Mouse (Mus musculus) hindbrain, postnatal 0 days (tissue): ENCODE measurements around the gene Ttc7b. TPM values are rescaled to one million over a fixed set of nuclear protein-coding genes. Genes with fewer than 3 reads are reported as not detected.
A peak's percentile ranks its signal among the peaks of the same experiment; 100 is the strongest.

ENCODE experiments used
- ATAC-seq: fragments of 200-750 bp; cut with Nextera tagmentation; 2 replicates; pipeline ENCODE4 v1.8.0; 2017; ENCODE audit warnings: mild to moderate bottlenecking, moderate TSS enrichment, moderate library complexity
- DNase-seq: peaks from one replicate; pipeline ENCODE4 v3.0.0-alpha.2; 2015; ENCODE audit warnings: low spot score
- H3K27ac ChIP-seq: fragments of 300-500 bp; sonication (generic); 2 replicates; pipeline ENCODE4 v1.5.1; 2014; ENCODE audit warnings: mild to moderate bottlenecking
- H3K27me3 ChIP-seq: fragments of 300-500 bp; sonication (generic); 2 replicates; pipeline ENCODE4 v1.6.1; 2014; ENCODE audit warnings: low read length, mixed read lengths; ENCODE audit not compliant: insufficient read depth
- H3K36me3 ChIP-seq: fragments of 300-500 bp; sonication (generic); 2 replicates; pipeline ENCODE4 v1.6.1; 2014; ENCODE audit warnings: low read length, mixed read lengths; ENCODE audit not compliant: insufficient read depth
- H3K4me1 ChIP-seq: fragments of 300-500 bp; sonication (generic); 2 replicates; pipeline ENCODE4 v1.6.1; 2014; ENCODE audit warnings: antibody characterized with exemption, low read length, mixed read lengths; ENCODE audit not compliant: insufficient read depth
- H3K4me2 ChIP-seq: fragments of 300-500 bp; sonication (generic); 2 replicates; pipeline ENCODE4 v1.6.1; 2014; ENCODE audit warnings: low read depth, mild to moderate bottlenecking, low read length, moderate library complexity, mixed read lengths
- H3K4me3 ChIP-seq: fragments of 300-500 bp; sonication (generic); 2 replicates; pipeline ENCODE4 v1.5.1; 2014; ENCODE audit warnings: low read length
- H3K9ac ChIP-seq: fragments of 300-500 bp; sonication (generic); replicated peaks from 2 replicates; pipeline ENCODE4 v1.6.1; 2014; ENCODE audit warnings: mild to moderate bottlenecking, low read length, moderate library complexity, mixed read lengths
- H3K9me3 ChIP-seq: fragments of 300-500 bp; sonication (generic); 2 replicates; pipeline ENCODE4 v1.6.1; 2016; ENCODE audit warnings: low read length, mixed read lengths
- CTCF ChIP-seq: IDR thresholded peaks from 2 replicates; pipeline ENCODE4 v1.5.1; 2016; ENCODE audit warnings: antibody characterized with exemption, control low read depth, low read depth
- WGBS: fragments of 180-500 bp; shearing (Covaris S2); extraction: QIAGEN DNeasy Blood & Tissue Kit; methylation state at CpG from one replicate; pipeline ENCODE4 v1.1.7; 2014; 5-methylcytosine and 5-hydroxymethylcytosine counted together
- polyA plus RNA-seq: library from polyadenylated mRNA; unstranded; fragments of >200 nt; fragmentation: Nextera tagmentation; extraction: Ambion mirVana; gene quantifications from 2 replicates; pipeline ENCODE4 v1.2.1, GENCODE M21; 2015
- total RNA-seq: library from RNA; depleted of rRNA; stranded (reverse); fragments of >200 nt; gene quantifications from 2 replicates; pipeline ENCODE4 v1.2.3, GENCODE M21; 2014

Ttc7b gene
- total and polyA plus RNA-seq, 2 experiments from 2014 or later, result 8.6 to 51.2 TPM

DNA sequence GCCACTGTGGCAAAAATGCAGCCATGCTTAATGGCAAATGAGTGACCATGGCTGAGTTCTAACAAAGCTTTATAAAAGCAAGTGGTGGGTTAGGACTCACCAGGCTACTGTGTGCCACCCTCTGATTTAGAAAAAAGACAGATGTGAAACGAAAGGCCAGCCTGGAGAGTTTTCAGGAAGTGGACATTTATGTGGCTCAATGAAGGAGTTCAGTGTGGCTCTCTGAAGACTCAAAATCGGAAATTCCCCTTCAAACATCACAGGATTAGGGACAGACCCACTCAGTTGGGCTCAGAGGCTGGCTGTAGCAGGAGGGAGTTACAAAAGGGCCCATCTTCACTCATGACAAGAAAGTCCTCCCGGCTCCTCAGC, 243.1 kb downstream of the Ttc7b start:
- Histone ChIP-seq H3K9ac (no peak overlapping the region), H3K9me3 (no peaks in the 10 kb centered on the region), H3K27ac (peak overlapping the region; percentile 48; the same call in 1 of the 2 replicates), H3K36me3 (no peaks in the 10 kb centered on the region), H3K4me3 (no peak overlapping the region), H3K4me2 (no peak overlapping the region), H3K4me1 (peaks cover 21% of the 10 kb centered on the region), H3K27me3 (no peaks in the 10 kb centered on the region)
- 65% methylated on average over 3 of the region's 3 CpGs for WGBS
- ATAC-seq (no peak), DNase-seq (no peak)
- TF ChIP-seq CTCF, result no peak

DNA sequence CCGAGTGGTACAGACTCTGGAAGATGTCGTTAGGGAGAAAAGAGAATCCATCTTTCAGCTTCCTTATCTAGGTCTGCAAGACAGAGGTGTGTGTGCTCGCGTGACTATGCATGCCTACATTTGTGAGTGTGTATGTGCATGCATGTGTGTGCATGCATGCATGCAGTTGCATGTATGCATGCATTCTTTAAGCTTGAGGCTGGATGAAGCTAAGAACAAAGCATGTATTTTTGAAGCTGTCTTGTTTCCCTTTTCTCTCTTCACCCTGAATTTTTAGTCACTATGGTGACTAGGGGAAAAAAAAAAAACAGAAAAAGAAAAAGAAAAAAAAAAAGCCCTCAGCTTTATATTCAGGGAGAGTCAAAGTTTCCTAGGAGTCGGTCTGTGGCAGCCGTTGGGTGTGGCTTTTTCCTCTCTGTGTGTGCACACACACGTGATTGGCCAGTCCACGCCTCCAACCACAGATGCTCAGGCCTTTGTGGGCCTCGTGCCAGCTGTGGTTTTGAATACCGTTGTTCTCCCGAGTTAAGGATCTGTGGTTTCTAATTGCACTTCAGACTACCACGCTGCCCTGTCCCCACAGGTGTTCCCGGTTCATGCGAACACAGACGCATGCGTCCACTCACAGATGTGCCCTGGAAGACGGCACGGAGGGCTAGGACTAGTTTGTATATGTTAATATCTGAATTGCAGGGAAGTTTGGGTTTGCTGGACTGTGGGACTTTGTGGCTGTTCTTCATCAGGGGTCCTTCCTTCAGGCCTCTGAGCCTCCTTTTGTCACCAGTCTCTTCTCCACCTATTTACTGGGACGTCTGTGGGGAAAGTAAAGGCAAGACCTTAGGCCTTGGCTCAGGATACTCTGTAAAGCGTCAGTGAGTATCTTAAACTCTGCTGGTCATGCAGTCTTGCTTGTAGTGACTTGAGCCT, 243.8 kb downstream of the Ttc7b start:
- Histone ChIP-seq H3K9me3 (no peaks in the 10 kb centered on the region), H3K27me3 (no peaks in the 10 kb centered on the region), H3K27ac (peak overlapping the region; percentile 48; the same call in 1 of the 2 replicates), H3K4me1 (peaks cover 21% of the 10 kb centered on the region), H3K4me3 (no peak overlapping the region), H3K36me3 (no peaks in the 10 kb centered on the region), H3K9ac (no peak overlapping the region), H3K4me2 (no peak overlapping the region)
- ATAC-seq, result 0 out of 2 replicates have a peak, but pooled peaks have one; percentile 50
- peak; percentile 85 for DNase-seq
- 0 out of 2 replicates have a peak, but pooled peaks have one; percentile 10 for TF ChIP-seq CTCF
- 21% methylated on average over 20 of the region's 20 CpGs for WGBS

DNA sequence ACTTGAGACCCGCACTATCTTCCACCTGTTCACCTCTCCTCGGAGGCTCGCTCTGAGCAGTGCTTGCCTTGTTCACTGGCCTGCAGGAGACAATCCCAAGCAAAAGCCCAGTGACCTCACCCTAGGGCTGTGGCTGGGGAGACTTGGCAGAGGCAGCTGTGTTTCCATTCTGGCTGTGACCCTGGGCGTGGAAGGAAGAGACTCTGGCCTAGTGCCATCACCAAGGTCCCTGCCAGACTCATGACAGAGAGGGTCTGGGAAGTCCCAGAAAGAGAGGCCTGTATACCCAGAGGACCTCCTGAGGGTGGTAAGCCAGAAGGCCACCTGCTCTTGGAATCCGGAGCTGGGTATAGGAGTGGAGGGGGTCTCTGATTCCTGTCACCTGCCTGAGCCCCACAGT, 244.8 kb downstream of the Ttc7b start:
- H3K27ac ChIP-seq, result peak overlapping the region; percentile 48

DNA sequence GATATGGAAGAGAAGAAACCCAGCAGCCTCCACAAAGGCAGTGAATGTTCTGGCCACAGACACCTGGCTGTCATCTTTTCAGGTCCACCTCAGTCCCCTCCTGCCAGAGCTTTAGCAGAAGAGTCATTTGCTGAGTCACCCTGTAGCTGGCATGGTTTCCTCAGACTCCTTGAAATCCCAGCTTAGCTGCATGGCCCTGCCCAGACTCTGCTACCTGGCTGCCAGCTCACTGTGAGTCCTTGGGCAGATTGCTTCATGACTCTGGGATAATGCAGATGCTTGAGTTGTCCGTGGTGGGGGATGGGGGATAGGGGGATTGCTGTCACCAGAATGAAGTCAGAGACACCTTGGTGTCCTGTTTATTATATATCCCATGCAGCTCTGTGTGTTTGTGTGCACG, 247.6 kb downstream of the Ttc7b start:
- H3K27ac ChIP-seq, result no peak overlapping the region
- DNase-seq, result no peak
- H3K9me3 ChIP-seq, result no peaks in the 10 kb centered on the region
- no peak for TF ChIP-seq CTCF
- H3K4me2 ChIP-seq, result no peak overlapping the region
- ATAC-seq, result no peak
- no peaks in the 10 kb centered on the region for H3K36me3 ChIP-seq
- H3K4me1 ChIP-seq, result peaks cover 10% of the 10 kb centered on the region
- 80% methylated on average over 2 of the region's 2 CpGs for WGBS
- H3K9ac ChIP-seq, result no peak overlapping the region
- H3K4me3 ChIP-seq, result no peak overlapping the region
- no peaks in the 10 kb centered on the region for H3K27me3 ChIP-seq

More for the DNA sequence above, 244.8 kb downstream of the Ttc7b start:
- H3K4me2 ChIP-seq, result no peak overlapping the region
- no peaks in the 10 kb centered on the region for H3K36me3 ChIP-seq
- WGBS, result 51% methylated on average over 5 of the region's 5 CpGs
- H3K9me3 ChIP-seq, result no peaks in the 10 kb centered on the region
- peak; percentile 76 for DNase-seq
- peaks cover 12% of the 10 kb centered on the region for H3K4me1 ChIP-seq
- H3K27me3 ChIP-seq, result no peaks in the 10 kb centered on the region
- H3K4me3 ChIP-seq, result no peak overlapping the region
- H3K9ac ChIP-seq, result no peak overlapping the region
- peak; percentile 53 for ATAC-seq
- no peak for TF ChIP-seq CTCF

DNA sequence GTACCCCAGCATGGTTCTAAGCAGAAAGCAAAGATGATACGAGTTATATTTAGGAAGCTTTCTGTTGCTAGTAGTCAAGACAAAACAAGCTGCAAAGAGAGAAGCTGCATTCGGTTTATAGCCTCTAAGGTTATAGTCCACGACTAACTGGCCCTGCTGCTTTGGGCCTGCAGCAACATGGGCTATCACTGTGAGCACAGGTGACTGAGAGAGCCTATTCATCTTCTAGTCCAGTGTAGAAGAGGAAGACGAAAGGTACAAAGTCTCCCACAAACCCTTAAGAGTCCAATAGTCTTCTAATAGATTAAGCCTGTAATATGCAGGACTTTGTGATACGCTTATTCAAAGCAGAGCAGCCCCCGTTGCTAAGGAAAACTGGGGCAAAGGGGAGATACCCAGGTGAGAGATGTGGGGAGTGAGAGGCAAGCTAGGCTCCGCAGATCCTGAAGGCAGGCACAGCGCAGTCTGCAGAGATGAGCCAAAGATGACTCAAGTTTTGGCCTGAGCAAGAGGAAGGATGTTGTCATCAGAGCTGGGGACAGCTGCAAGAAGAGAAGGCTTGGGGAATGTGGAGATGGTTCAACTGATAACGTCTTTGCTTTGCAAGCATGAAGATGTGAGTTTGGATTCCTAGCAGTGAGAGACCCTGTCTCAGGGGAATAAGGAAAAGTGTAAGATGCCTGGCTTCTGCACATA, 250.5 kb downstream of the Ttc7b start:
- ATAC-seq, result no peak
- no peaks in the 10 kb centered on the region for H3K36me3 ChIP-seq
- no peak overlapping the region for H3K9ac ChIP-seq
- TF ChIP-seq CTCF, result no peak
- peaks cover 17% of the 10 kb centered on the region for H3K4me1 ChIP-seq
- no peaks in the 10 kb centered on the region for H3K9me3 ChIP-seq
- H3K4me3 ChIP-seq, result no peak overlapping the region
- H3K4me2 ChIP-seq, result no peak overlapping the region
- WGBS, result 85% methylated on average over 9 of the region's 9 CpGs
- no peaks in the 10 kb centered on the region for H3K27me3 ChIP-seq
- DNase-seq, result no peak
- no peak overlapping the region for H3K27ac ChIP-seq

DNA sequence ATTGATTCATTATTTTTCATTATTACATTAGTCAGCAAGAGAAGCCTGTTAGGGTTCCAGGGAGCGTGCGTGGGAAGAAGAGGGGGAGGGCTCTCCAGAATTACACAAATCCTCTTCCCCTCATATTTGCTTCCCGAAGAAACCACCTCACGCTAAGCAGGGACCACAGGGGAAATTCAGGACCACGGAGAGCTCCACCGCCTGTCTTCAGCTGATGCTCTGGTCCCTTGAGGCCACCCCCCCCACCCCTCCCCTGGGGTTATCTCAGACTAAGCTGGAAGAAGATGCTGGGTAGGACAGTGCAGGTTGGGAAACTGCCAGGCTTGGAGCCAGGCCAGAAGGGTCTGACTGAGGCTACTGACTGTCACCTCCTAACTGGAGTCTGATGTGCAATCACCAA, 252.6 kb downstream of the Ttc7b start:
- 21% methylated on average over 6 of the region's 6 CpGs for WGBS
- TF ChIP-seq CTCF, result no peak
- H3K27me3 ChIP-seq, result no peaks in the 10 kb centered on the region
- H3K4me3 ChIP-seq, result no peak overlapping the region
- no peaks in the 10 kb centered on the region for H3K9me3 ChIP-seq
- H3K27ac ChIP-seq, result no peak overlapping the region
- DNase-seq (peak; percentile 74), ATAC-seq (0 out of 2 replicates have a peak, but pooled peaks have one; percentile 21)
- no peak overlapping the region for H3K9ac ChIP-seq
- no peaks in the 10 kb centered on the region for H3K36me3 ChIP-seq
- no peak overlapping the region for H3K4me2 ChIP-seq
- peaks cover 22% of the 10 kb centered on the region for H3K4me1 ChIP-seq
